Mouse (Mus musculus): ENCODE data around the gene Pnmal1. TPM values are rescaled to one million over a fixed set of nuclear protein-coding genes. Genes with fewer than 3 reads are reported as not detected.

Pnmal1 gene
- total and polyA plus RNA-seq, 2 experiments from 2014 or later: 61.5 to 64.8 TPM

DNA sequence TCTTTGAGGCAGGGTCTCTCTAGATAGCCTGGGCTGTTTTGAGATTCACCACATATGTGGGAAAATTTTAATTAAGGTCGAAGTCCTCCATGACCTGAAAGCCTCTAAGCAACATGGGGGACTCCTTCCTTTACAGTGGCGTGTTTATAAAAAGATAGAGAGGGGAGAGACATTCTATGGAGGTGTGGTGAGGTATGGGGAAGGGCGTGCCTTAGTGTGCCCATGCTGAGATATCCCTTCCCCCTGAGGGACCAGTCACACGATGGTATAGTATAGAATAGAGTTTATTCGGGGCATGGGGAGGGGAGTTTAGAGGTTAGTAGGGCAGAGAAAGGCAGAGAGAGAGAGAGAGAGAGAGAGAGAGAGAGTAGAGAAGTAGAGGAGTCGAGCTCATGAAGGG, 18.7 kb downstream of the Pnmal1 start:
- Histone ChIP-seq H3K4me3 (ENCODE audit: low read depth, low read length) (no peak overlapping the region), H3K9ac (no peak overlapping the region), H3K9me3 (ENCODE audit: low read length) (no peaks in the 10 kb centered on the region), H3K4me2 (ENCODE audit: low read depth) (no peak overlapping the region), H3K4me1 (ENCODE audit: insufficient read depth) (peaks cover 16% of the 10 kb centered on the region), H3K36me3 (ENCODE audit: insufficient read depth) (no peaks in the 10 kb centered on the region), H3K27me3 (ENCODE audit: insufficient read depth, low read length) (no peaks in the 10 kb centered on the region), H3K27ac (ENCODE audit: low read depth, low read length) (no peak overlapping the region)
- no peak for TF ChIP-seq CTCF (IDR thresholded peaks at IDR 0.05; ENCODE audit: low read depth)
- ATAC-seq (no peak), DNase-seq (no peak)
- WGBS: 78% methylated on average over 6 of the region's 6 CpGs

- Histone ChIP-seq H3K27me3 (ENCODE audit: insufficient read depth, low read length) (no peaks in the 10 kb centered on the region), H3K4me1 (ENCODE audit: insufficient read depth) (peaks cover 20% of the 10 kb centered on the region), H3K4me2 (ENCODE audit: low read depth) (no peak overlapping the region), H3K36me3 (ENCODE audit: insufficient read depth) (no peaks in the 10 kb centered on the region), H3K9me3 (ENCODE audit: low read length) (no peaks in the 10 kb centered on the region), H3K4me3 (ENCODE audit: low read depth, low read length) (no peak overlapping the region), H3K9ac (no peak overlapping the region), H3K27ac (ENCODE audit: low read depth, low read length) (no peak overlapping the region)
- TF ChIP-seq CTCF (IDR thresholded peaks at IDR 0.05; ENCODE audit: low read depth): no peak
- no peak for DNase-seq
- no peak for ATAC-seq
- 88% methylated on average over 3 of the region's 3 CpGs for WGBS
Measured at GRCm38 (mm10) chr7:16978593-16978992, 19.1 kb downstream of the Pnmal1 start.

- 7% methylated on average over 12 of the region's 12 CpGs for WGBS
- Histone ChIP-seq H3K4me1 (ENCODE audit: insufficient read depth) (peaks cover 24% of the 10 kb centered on the region), H3K4me2 (ENCODE audit: low read depth) (peak overlapping the region; percentile 35; the same call in 1 of the 2 replicates), H3K9me3 (ENCODE audit: low read length) (no peaks in the 10 kb centered on the region), H3K9ac (0 out of 2 replicates have a peak overlapping the region, but pooled peaks have one; percentile 7), H3K36me3 (ENCODE audit: insufficient read depth) (no peaks in the 10 kb centered on the region), H3K27ac (ENCODE audit: low read depth, low read length) (peak overlapping the region; percentile 60), H3K27me3 (ENCODE audit: insufficient read depth, low read length) (no peaks in the 10 kb centered on the region), H3K4me3 (ENCODE audit: low read depth, low read length) (no peak overlapping the region)
- ATAC-seq (peak; percentile 21; the same call in 1 of the 2 replicates), DNase-seq (peak; percentile 48)
- TF ChIP-seq CTCF (IDR thresholded peaks at IDR 0.05; ENCODE audit: low read depth): no peak
Measured at GRCm38 (mm10) chr7:16980348-16980747, 20.9 kb downstream of the Pnmal1 start.

GRCm38 (mm10) chr7:16982859-16983568, 23.5 kb downstream of the Pnmal1 start, which contains the start of gene Gm42372:
Gene Gm42372, plus strand, starts transcription at chr7:16983086.
- Histone ChIP-seq H3K4me2 (ENCODE audit: low read depth) (peak within 1 kb of the TSS; percentile 75), H3K9ac (peak within 1 kb of the TSS; percentile 56), H3K36me3 (ENCODE audit: insufficient read depth) (no peaks in the 10 kb centered on the region), H3K9me3 (ENCODE audit: low read length) (no peaks in the 10 kb centered on the region), H3K27ac (ENCODE audit: low read depth, low read length) (peak within 1 kb of the TSS; percentile 70), H3K4me3 (ENCODE audit: low read depth, low read length) (peak within 1 kb of the TSS; percentile 38), H3K4me1 (ENCODE audit: insufficient read depth) (peaks cover 31% of the 10 kb centered on the region), H3K27me3 (ENCODE audit: insufficient read depth, low read length) (no peaks in the 10 kb centered on the region)
- no peak for TF ChIP-seq CTCF (IDR thresholded peaks at IDR 0.05; ENCODE audit: low read depth)
- WGBS: 18% methylated on average over 26 of the region's 26 CpGs
- DNase-seq: peak; percentile 94
- ATAC-seq: peak; percentile 92

DNA sequence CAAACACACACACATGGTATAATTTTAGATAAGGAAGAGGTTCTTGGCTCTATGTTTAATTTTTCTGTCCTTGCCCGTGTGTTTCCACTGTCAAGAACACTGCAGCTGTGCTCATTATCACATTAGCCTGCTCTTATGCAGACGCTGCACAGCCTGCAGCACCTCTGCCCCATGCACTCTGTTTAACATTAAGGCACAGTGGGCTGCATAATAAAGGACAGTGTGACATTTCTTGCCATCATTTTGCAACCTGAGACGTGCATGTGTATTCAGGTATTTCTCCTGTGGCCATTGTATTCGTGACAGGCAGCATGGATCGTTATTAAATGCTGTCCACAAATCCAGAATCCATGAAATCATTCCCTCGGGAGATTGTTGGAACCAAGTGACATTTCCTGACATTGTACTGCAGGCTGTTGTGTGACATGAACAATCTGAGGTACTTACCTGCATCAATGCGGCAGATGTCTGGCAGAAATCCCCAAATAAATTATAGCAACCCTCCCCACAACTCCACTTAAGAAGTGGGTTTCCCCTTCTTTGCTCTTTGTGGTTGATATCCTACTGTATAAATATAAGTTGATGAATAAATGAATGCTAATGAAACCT, 28.2 kb downstream of the Pnmal1 start:
- ATAC-seq (no peak), DNase-seq (no peak)
- H3K4me1 ChIP-seq (ENCODE audit: insufficient read depth): peaks cover 27% of the 10 kb centered on the region
- no peaks in the 10 kb centered on the region for H3K9me3 ChIP-seq (ENCODE audit: low read length)
- no peak overlapping the region for H3K4me3 ChIP-seq (ENCODE audit: low read depth, low read length)
- WGBS: 20% methylated on average over 7 of the region's 7 CpGs
- TF ChIP-seq CTCF (IDR thresholded peaks at IDR 0.05; ENCODE audit: low read depth): no peak
- no peak overlapping the region for H3K9ac ChIP-seq
- no peaks in the 10 kb centered on the region for H3K27me3 ChIP-seq (ENCODE audit: insufficient read depth, low read length)
- peak overlapping the region; percentile 42 for H3K27ac ChIP-seq (ENCODE audit: low read depth, low read length)
- no peak overlapping the region for H3K4me2 ChIP-seq (ENCODE audit: low read depth)
- H3K36me3 ChIP-seq (ENCODE audit: insufficient read depth): no peaks in the 10 kb centered on the region

DNA sequence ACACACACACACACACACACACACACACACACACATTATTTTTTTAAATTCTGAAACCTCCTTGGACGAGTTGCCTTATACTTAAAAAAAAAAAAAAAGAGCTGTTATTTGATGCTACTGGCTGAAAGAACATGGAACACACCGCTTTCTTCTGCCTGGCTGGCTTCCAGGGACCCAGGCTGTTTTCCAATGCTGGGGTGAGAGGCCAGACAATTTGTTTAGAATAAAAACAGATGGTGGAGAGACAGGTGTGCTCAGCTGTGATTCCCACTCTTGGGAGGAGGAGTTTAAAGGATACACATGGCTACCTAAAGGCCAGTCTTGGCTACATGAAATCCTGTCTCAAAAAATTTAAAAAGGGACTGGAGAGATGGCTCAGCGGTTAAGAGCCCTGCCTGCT, 28.9 kb downstream of the Pnmal1 start:
- ATAC-seq (no peak), DNase-seq (no peak)
- no peak for TF ChIP-seq CTCF (IDR thresholded peaks at IDR 0.05; ENCODE audit: low read depth)
- no peak overlapping the region for H3K9ac ChIP-seq
- peaks cover 22% of the 10 kb centered on the region for H3K4me1 ChIP-seq (ENCODE audit: insufficient read depth)
- no peaks in the 10 kb centered on the region for H3K27me3 ChIP-seq (ENCODE audit: insufficient read depth, low read length)
- no peak overlapping the region for H3K4me3 ChIP-seq (ENCODE audit: low read depth, low read length)
- WGBS: 22% methylated on average over 3 of the region's 3 CpGs
- no peak overlapping the region for H3K4me2 ChIP-seq (ENCODE audit: low read depth)
- H3K9me3 ChIP-seq (ENCODE audit: low read length): no peaks in the 10 kb centered on the region
- 0 out of 2 replicates have a peak overlapping the region, but pooled peaks have one; percentile 42 for H3K27ac ChIP-seq (ENCODE audit: low read depth, low read length)
- no peaks in the 10 kb centered on the region for H3K36me3 ChIP-seq (ENCODE audit: insufficient read depth)

Measured in forebrain, postnatal 0 days (tissue).